Mouse (Mus musculus) cerebellum, postnatal 36 days (tissue): ENCODE results near the gene Gm11009.
"Not testable (repeated sequence)": the region's sequence is repeated elsewhere in the genome, so short reads cannot be mapped to it uniquely, and the experiment has no call there.

Experiments
- DNase-seq, 2 experiments: peaks; one replicate each; pipeline ENCODE4 v3.0.0; 2021 to 2022; ENCODE audit warnings: mixed read lengths in 2 of 2

The Gm11009 gene

DNA sequence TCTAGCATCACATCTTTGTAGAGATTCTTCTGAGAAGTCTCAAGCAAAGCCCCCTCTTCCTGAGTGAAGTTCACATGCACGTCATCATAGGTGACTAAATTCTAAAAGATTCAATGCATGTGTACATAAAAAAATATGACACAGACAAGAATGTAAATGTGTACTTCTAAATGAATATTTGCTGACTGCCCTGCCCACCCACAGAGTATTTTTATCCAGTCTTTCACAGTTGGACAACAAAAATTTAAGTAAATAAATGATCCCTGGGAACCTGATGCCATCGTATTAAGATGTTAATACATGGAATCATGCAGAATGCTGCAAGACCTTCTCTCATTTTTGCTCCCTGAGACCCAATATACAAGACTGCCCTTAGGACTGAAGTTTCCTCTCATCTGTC, at the start of gene Gm11009:
Gene Gm11009 (minus strand): TSS at position 101 of the 400 bp plus-strand sequence.
- not testable (repeated sequence) for DNase-seq
